Mouse (Mus musculus) neural tube, embryonic 13.5 days (tissue): ENCODE measurements around the gene Ifngr2. TPM values are rescaled to one million over a fixed set of nuclear protein-coding genes. Genes with fewer than 3 reads are reported as not detected.

Experiments
- ATAC-seq: fragments of 200-750 bp; cut with Nextera tagmentation; 2 replicates; pipeline ENCODE4 v1.8.0; 2017; ENCODE audit warnings: low read depth, mild to moderate bottlenecking, moderate TSS enrichment, moderate library complexity
- H3K27ac ChIP-seq: fragments of 300-500 bp; sonication (generic); replicated peaks from 2 replicates; pipeline ENCODE4 v1.5.1; 2015; ENCODE audit warnings: moderate library complexity, mild to moderate bottlenecking, inconsistent platforms
- H3K27me3 ChIP-seq: fragments of 300-500 bp; sonication (generic); 2 replicates; pipeline ENCODE4 v1.6.1; 2015; ENCODE audit warnings: mild to moderate bottlenecking, inconsistent platforms
- H3K36me3 ChIP-seq: fragments of 300-500 bp; sonication (generic); 2 replicates; pipeline ENCODE4 v1.6.1; 2015; ENCODE audit warnings: mild to moderate bottlenecking, inconsistent platforms
- H3K4me1 ChIP-seq: fragments of 300-500 bp; sonication (generic); replicated peaks from 2 replicates; pipeline ENCODE4 v1.6.1; 2015; ENCODE audit warnings: inconsistent platforms
- H3K4me2 ChIP-seq: fragments of 300-500 bp; sonication (generic); 2 replicates; pipeline ENCODE4 v1.6.1; 2015; ENCODE audit warnings: inconsistent platforms, mild to moderate bottlenecking, moderate library complexity
- H3K4me3 ChIP-seq: fragments of 300-500 bp; sonication (generic); 2 replicates; pipeline ENCODE4 v1.5.1; 2015; ENCODE audit warnings: mild to moderate bottlenecking, inconsistent platforms
- H3K9ac ChIP-seq: fragments of 300-500 bp; sonication (generic); 2 replicates; pipeline ENCODE4 v1.6.1; 2015; ENCODE audit warnings: moderate library complexity, mild to moderate bottlenecking, inconsistent platforms
- H3K9me3 ChIP-seq: fragments of 300-500 bp; sonication (generic); 2 replicates; pipeline ENCODE4 v1.6.1; 2016; ENCODE audit warnings: inconsistent platforms
- WGBS: fragments of 180-500 bp; shearing (Covaris S2); methylation state at CpG from one replicate; pipeline ENCODE4 v1.1.7; 2015; 5-methylcytosine and 5-hydroxymethylcytosine counted together
- polyA plus RNA-seq: library from polyadenylated mRNA; unstranded; fragments of >200 nt; fragmentation: Nextera tagmentation; extraction: Ambion mirVana; gene quantifications from 2 replicates; pipeline ENCODE4 v1.2.1, GENCODE M21; 2015

Gene Ifngr2
- 59.4 and 75.3 TPM in 2 replicates for polyA plus RNA-seq

DNA sequence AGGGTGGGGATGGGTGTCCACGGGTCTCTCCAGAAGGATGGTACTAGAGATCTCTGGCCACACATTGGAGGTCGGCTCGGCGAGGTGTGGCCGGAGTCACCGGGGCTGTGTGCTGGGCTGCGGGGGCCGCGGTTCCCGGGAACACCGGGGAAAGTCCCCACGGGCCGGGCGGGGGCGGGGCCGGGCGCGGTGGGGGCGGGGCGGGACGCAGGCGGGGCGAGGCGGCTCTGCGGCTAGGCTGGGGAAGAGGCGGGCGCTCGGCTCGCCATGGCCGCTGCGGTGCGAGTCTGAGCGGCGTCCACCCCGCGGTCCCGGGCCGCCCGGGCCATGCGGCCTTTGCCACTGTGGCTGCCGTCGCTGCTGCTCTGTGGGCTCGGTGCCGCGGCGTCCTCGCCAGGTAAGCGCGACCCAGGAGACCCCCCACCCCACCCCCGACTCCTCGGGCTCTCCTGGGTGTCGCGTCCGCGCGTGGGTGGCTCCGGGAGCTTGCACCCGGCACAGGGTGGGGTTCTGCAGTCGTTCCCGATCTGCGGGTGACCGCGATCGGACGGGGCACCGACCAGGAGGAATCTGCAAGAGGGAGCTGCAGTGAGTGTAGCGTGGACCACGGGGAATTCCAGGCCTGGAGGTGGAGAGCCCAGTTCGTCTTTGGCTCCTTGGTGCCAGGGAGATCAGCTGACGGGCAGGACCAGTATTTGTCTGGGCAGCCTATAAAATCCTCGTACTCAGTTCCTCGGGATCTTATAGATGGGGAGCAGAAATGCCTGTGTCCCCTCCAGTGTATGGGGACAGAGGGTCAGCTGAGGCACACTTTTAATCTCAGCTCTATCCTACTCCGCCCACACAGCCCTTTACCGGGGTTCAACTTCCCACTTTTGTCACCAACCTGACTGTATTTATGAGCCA is at the start of gene Ifngr2:
Ifngr2 (plus strand) TSS at position 237 of the 906 bp plus-strand sequence.
- Histone ChIP-seq H3K27me3 (no peaks in the 10 kb centered on the region), H3K9ac (peak within 1 kb of the TSS; percentile 96), H3K4me3 (peak within 1 kb of the TSS; percentile 86), H3K36me3 (no peaks in the 10 kb centered on the region), H3K9me3 (no peaks in the 10 kb centered on the region), H3K4me1 (peaks cover 30% of the 10 kb centered on the region), H3K27ac (peak within 1 kb of the TSS; percentile 59; the same call in 1 of the 2 replicates), H3K4me2 (peak within 1 kb of the TSS; percentile 70)
- ATAC-seq = peak; percentile 89
- 2% methylated on average over 66 of the region's 74 CpGs for WGBS

DNA sequence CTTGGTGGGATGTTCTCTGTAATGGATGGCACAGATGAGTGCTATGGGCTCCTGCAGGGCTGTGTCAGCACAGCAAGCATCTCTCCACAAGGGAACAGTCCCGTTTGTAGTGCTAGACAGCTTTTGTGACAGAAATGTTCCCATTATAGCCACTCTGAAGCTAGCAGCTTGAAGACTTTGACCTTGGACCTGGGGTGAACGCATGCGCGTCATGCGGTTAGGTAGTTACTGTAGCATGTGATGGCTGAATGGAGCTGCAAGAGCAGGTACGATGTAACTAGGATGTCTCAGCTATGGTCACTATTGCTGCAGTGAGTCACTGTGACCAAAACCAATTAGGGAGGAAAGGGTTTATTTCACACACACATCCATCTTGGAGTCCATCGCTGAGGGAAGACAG is 48.8 kb upstream of the Ifngr2 start:
- Histone ChIP-seq H3K27me3 (no peaks in the 10 kb centered on the region), H3K9me3 (no peaks in the 10 kb centered on the region), H3K27ac (no peak overlapping the region), H3K4me3 (no peak overlapping the region), H3K4me2 (no peak overlapping the region), H3K4me1 (no peaks in the 10 kb centered on the region), H3K36me3 (peaks cover 92% of the 10 kb centered on the region), H3K9ac (no peak overlapping the region)
- WGBS = 92% methylated on average over 7 of the region's 7 CpGs
- no peak for ATAC-seq

DNA sequence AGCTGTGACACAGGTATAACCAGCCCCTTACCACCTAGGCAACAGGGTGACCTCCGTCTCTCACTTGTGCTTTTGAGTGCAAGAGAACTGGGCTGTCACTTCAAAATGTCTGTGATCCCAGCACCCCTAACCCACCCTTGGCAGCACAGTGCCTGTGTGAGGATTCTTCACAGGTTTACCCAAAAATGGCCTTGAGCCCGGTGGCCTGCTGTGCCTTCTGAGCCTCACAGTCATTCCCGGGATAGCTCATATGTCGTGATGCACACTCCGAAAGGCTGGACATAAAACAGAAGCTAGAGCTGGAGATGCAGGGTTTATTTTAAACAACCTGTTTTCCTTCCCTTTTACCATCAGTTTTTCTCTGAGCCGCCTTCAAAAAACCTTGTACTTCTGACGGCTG is 42.2 kb upstream of the Ifngr2 start:
- peaks cover 80% of the 10 kb centered on the region for H3K36me3 ChIP-seq
- no peaks in the 10 kb centered on the region for H3K9me3 ChIP-seq
- no peak overlapping the region for H3K4me2 ChIP-seq
- 91% methylated on average over 7 of the region's 7 CpGs for WGBS
- no peak for ATAC-seq
- no peaks in the 10 kb centered on the region for H3K27me3 ChIP-seq
- H3K4me3 ChIP-seq = no peak overlapping the region
- H3K27ac ChIP-seq = no peak overlapping the region
- H3K9ac ChIP-seq = no peak overlapping the region
- H3K4me1 ChIP-seq = no peaks in the 10 kb centered on the region

DNA sequence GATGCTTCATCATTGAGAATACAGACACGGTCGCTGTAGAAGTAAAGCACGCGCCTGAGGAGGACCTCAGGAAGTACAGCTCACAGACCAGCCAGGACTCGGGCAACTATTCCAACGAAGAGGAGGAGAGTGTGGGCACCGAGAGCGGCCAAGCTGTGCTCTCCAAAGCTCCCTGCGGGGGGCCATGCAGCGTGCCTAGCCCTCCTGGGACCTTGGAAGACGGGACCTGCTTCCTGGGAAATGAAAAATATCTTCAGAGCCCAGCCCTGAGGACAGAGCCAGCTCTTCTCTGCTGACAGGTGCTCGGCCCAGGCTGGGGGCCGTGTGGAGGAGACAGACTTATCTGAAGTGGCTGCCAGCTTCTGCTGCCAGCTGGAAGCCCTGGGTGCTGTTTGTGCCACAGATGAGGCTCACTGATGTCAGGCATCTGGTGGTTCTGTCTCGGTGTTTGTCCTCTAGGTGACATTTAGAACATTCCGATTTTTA is 41.7 kb upstream of the Ifngr2 start:
- 91% methylated on average over 15 of the region's 15 CpGs for WGBS
- Histone ChIP-seq H3K36me3 (peaks cover 80% of the 10 kb centered on the region), H3K27ac (no peak overlapping the region)

DNA sequence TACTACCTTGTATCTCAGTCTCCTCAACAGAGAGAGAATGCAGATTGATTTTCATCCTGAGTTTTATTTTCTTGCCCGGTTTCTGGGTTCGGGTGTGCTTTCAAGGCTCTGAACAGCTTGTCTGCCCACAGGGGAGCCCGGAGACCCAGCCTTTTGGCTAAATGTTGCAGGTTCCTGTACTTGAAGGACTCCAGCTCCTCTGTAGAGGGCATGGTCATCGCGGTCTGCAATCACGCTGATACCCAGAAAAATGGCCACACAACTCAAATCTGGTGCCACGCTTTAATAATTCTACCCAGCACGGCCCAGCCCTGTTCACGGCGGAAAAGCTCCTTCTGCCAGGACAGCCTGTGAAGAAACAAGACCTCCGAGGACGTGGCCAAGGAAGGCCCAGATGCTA is 40.5 kb upstream of the Ifngr2 start:
- no peak for ATAC-seq
- H3K9me3 ChIP-seq = no peaks in the 10 kb centered on the region
- no peak overlapping the region for H3K4me2 ChIP-seq
- no peak overlapping the region for H3K27ac ChIP-seq
- WGBS = 95% methylated on average over 12 of the region's 12 CpGs
- peaks cover 72% of the 10 kb centered on the region for H3K36me3 ChIP-seq
- no peak overlapping the region for H3K4me3 ChIP-seq
- no peak overlapping the region for H3K9ac ChIP-seq
- no peaks in the 10 kb centered on the region for H3K4me1 ChIP-seq
- H3K27me3 ChIP-seq = no peaks in the 10 kb centered on the region

More for the DNA sequence above, 41.7 kb upstream of the Ifngr2 start:
- Histone ChIP-seq H3K4me1 (no peaks in the 10 kb centered on the region), H3K4me2 (no peak overlapping the region), H3K9ac (no peak overlapping the region), H3K4me3 (no peak overlapping the region), H3K9me3 (no peaks in the 10 kb centered on the region), H3K27me3 (no peaks in the 10 kb centered on the region)
- ATAC-seq = no peak

DNA sequence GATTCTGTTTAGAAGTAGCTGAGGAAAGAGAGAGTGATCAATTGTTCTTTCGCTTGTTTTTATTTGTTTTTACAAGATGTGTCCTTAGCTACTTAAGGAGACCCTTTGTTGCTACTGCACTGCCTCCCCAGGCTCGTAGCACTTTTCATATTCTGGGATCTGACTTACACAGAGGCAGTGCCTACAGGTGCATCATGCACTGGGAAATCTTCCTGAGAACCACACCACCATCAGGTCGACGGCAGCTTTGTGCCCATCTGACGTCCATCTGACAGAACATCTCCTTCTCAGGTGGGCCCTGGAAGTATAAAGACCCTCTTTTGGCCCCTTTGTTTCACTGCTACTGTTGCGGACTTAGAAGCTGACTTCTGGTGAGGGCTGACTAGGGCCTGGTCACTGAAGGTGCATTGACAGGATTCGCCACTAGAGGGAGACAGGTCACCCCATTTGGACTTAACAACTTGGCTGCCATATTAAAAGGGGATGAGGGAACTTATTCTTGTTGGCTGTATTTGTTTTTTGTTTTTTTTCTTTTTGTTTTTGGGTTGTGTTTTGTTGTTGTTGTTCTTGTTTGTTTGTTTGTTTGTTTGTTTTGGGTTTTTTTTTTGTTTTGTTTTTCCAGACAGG is 34.6 kb upstream of the Ifngr2 start:
- Histone ChIP-seq H3K27me3 (no peaks in the 10 kb centered on the region), H3K27ac (no peak overlapping the region), H3K4me2 (no peak overlapping the region), H3K36me3 (peaks cover 21% of the 10 kb centered on the region), H3K9me3 (no peaks in the 10 kb centered on the region), H3K9ac (no peak overlapping the region), H3K4me3 (no peak overlapping the region), H3K4me1 (no peaks in the 10 kb centered on the region)
- 32% methylated on average over 7 of the region's 7 CpGs for WGBS
- ATAC-seq = no peak

DNA sequence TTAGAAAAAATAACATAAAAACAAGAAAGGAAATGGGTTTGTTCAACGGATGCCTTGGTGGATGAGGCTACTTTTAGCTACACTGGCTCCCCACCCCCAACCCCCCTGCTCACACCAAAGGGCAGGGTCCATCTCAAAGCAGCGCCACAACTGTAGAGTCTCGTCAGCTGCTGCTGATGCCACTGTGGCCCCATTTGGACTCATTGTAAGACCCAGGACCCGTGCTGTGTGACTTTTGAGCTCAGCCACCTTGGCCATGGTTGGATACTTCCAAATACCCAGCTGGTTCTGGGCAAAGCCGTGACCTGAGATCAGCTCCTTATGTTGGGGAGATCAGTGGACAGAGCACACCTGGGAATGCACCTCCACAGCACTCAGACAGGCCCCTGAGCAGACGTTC is 33.8 kb upstream of the Ifngr2 start:
- WGBS = 89% methylated on average over 6 of the region's 6 CpGs
- Histone ChIP-seq H3K36me3 (peaks cover 14% of the 10 kb centered on the region), H3K4me2 (no peak overlapping the region), H3K4me1 (no peaks in the 10 kb centered on the region), H3K27me3 (no peaks in the 10 kb centered on the region), H3K4me3 (no peak overlapping the region), H3K27ac (no peak overlapping the region), H3K9me3 (no peaks in the 10 kb centered on the region), H3K9ac (no peak overlapping the region)
- no peak for ATAC-seq

DNA sequence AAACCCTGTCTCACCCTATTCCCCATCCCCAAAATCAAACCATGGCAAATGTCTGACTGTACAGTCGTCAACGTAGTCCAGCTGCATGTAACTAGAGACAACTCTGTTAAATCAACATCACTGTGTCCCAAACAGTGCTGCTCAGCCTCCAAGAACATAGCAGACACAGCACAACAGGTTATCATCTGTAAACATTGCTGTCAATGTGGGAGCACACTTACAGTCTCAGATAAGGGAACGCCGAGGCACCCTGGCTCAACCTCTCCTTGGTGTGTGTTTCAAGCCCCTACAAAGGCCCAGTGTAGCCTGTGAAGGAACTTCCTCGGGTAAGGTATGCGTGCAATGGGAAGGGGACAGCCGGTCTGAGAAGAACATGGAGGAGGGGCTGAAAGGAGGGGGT is 29.9 kb upstream of the Ifngr2 start:
- no peak overlapping the region for H3K4me2 ChIP-seq
- H3K4me3 ChIP-seq = no peak overlapping the region
- 87% methylated on average over 7 of the region's 7 CpGs for WGBS
- no peaks in the 10 kb centered on the region for H3K4me1 ChIP-seq
- H3K36me3 ChIP-seq = no peaks in the 10 kb centered on the region
- H3K27ac ChIP-seq = no peak overlapping the region
- H3K9ac ChIP-seq = no peak overlapping the region
- no peak for ATAC-seq
- H3K9me3 ChIP-seq = no peaks in the 10 kb centered on the region
- H3K27me3 ChIP-seq = no peaks in the 10 kb centered on the region

DNA sequence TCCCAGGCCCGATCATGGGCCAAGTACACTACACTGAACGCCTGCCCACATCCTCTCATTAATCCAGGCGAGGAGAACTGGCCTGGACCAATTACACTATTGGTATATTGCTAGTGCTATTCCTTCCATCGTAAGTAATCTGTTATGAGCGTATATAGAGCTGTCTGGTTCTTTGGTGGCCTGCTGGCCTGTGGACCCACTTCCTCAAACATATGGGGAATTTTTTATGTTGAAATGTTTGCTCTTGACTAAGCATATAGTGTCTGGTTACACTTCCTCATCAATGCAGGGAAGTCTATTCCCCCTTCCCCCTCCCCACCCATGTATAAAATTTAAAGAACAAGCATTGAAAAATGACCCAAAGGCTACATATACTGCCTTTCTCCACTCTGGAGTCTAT is 24.8 kb upstream of the Ifngr2 start:
- H3K27me3 ChIP-seq = no peaks in the 10 kb centered on the region
- ATAC-seq = no peak
- no peak overlapping the region for H3K27ac ChIP-seq
- H3K4me3 ChIP-seq = no peak overlapping the region
- H3K36me3 ChIP-seq = no peaks in the 10 kb centered on the region
- no peaks in the 10 kb centered on the region for H3K9me3 ChIP-seq
- no peak overlapping the region for H3K4me2 ChIP-seq
- no peaks in the 10 kb centered on the region for H3K4me1 ChIP-seq
- 0 out of 2 replicates have a peak overlapping the region, but pooled peaks have one; percentile 1 for H3K9ac ChIP-seq
- WGBS = 85% methylated on average over 5 of the region's 5 CpGs

DNA sequence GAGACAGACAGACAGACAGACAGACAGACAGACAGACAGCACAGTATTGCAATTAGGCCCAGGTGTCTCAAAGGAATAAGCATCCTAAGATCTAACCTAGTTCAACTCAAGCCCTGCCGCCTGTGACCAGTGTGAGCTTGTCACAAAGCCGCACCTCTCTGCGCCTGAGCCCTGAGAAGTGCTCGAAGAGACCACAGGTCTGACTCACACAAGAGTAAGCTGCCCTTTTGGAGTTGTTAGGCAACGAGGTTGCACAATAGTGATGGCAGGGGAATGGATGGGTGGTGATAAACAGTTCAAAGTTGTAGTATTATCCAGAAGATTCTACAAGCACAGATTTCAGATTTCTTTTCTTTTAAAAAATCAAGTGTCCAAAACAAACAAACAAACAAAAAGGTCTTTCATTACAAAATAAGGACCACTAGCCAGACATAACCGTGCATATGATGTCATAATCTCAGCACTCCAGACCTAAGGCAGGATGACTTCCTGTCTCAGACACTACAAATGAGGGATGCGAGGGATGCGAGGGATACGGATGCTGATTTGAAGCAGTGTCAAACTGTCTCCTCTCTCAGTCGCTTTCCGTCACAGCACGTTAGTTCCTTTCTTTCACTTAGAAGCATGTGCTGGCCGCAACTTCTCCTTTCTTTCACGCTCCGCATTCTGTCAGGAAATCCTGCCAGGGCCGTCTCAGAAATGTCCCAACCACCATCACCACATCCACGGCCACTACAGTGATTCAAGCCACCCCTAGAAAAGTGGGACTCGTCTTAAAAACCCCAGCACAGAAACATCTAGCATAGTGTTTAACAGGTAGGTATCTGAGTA is 24.2 kb upstream of the Ifngr2 start:
- Histone ChIP-seq H3K9ac (0 out of 2 replicates have a peak overlapping the region, but pooled peaks have one; percentile 1), H3K27ac (no peak overlapping the region), H3K36me3 (no peaks in the 10 kb centered on the region), H3K9me3 (no peaks in the 10 kb centered on the region), H3K4me2 (no peak overlapping the region), H3K27me3 (no peaks in the 10 kb centered on the region), H3K4me3 (no peak overlapping the region), H3K4me1 (no peaks in the 10 kb centered on the region)
- ATAC-seq = no peak
- WGBS = 62% methylated on average over 18 of the region's 18 CpGs

DNA sequence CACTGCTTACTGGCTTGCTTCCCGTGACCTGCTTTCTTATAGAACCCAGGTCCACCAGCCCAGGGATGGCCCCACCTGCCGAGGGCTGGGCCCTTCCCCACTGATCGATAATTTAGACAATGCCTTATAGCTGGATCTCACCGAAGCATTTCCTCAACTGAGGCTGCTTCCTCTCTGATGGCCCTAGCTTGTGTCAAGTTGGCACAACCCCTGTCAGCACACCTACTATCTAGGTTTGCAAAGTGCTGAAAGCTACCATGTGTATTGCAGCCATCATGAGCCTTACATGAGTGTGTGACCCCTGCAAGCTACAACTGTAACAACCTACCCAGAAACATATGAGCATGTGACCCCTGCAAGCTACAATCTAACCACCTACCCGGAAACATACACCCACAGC is 22.7 kb upstream of the Ifngr2 start:
- whole genome bisulfite sequencing = 79% methylated on average over 5 of the region's 5 CpGs
- H3K36me3 ChIP-seq = no peaks in the 10 kb centered on the region
- no peaks in the 10 kb centered on the region for H3K9me3 ChIP-seq
- H3K9ac ChIP-seq = no peak overlapping the region
- no peaks in the 10 kb centered on the region for H3K27me3 ChIP-seq
- H3K4me2 ChIP-seq = no peak overlapping the region
- no peak overlapping the region for H3K27ac ChIP-seq
- no peak for ATAC-seq
- H3K4me3 ChIP-seq = no peak overlapping the region
- H3K4me1 ChIP-seq = no peaks in the 10 kb centered on the region

DNA sequence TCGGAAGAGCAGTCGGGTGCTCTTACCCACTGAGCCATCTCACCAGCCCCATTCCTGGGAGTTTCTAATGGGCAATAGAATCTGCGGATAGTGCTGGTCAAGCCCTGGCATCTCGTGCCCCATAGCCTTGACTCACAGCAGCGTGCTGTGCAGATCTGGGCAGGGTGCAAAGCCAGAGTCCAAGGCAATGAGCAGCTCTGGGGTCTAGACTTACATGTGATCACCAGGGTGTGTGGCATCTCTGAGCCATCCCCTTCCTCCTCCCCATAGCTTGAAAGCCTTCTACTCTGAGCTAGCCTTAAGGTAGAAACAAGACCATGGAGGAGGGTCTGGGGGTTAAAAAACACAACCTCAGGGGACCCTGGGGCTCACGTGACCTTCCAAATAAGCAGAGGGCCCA is 20.6 kb upstream of the Ifngr2 start:
- Histone ChIP-seq H3K27me3 (no peaks in the 10 kb centered on the region), H3K36me3 (no peaks in the 10 kb centered on the region), H3K9ac (no peak overlapping the region), H3K27ac (no peak overlapping the region), H3K4me1 (no peaks in the 10 kb centered on the region), H3K4me3 (no peak overlapping the region), H3K9me3 (no peaks in the 10 kb centered on the region), H3K4me2 (no peak overlapping the region)
- ATAC-seq = no peak
- 93% methylated on average over 6 of the region's 6 CpGs for WGBS
